Mouse (Mus musculus) embryonic facial prominence, embryonic 15.5 days (tissue): Measurements from ENCODE around the gene Klhdc1. TPM values are rescaled to one million over a fixed set of nuclear protein-coding genes. Genes with fewer than 3 reads are reported as not detected.

Experiments
- ATAC-seq: fragments of 200-750 bp; cut with Nextera tagmentation; 2 replicates; pipeline ENCODE4 v1.8.0; 2017; ENCODE audit warnings: low read depth, moderate TSS enrichment; ENCODE audit not compliant: insufficient number of reproducible peaks, low FRiP score, low TSS enrichment
- H3K27ac ChIP-seq: fragments of 300-500 bp; sonication (generic); replicated peaks from 2 replicates; pipeline ENCODE4 v1.5.1; 2015; ENCODE audit warnings: mild to moderate bottlenecking, inconsistent platforms
- H3K27me3 ChIP-seq: fragments of 300-500 bp; sonication (generic); 2 replicates; pipeline ENCODE4 v1.6.1; 2015; ENCODE audit warnings: inconsistent platforms
- H3K36me3 ChIP-seq: fragments of 300-500 bp; sonication (generic); 2 replicates; pipeline ENCODE4 v1.6.1; 2015; ENCODE audit warnings: mild to moderate bottlenecking, inconsistent platforms
- H3K4me1 ChIP-seq: fragments of 300-500 bp; sonication (generic); 2 replicates; pipeline ENCODE4 v1.6.1; 2015; ENCODE audit warnings: inconsistent platforms
- H3K4me2 ChIP-seq: fragments of 300-500 bp; sonication (generic); replicated peaks from 2 replicates; pipeline ENCODE4 v1.6.1; 2015; ENCODE audit warnings: mild to moderate bottlenecking, inconsistent platforms
- H3K4me3 ChIP-seq: fragments of 300-500 bp; sonication (generic); replicated peaks from 2 replicates; pipeline ENCODE4 v1.5.1; 2015; ENCODE audit warnings: mild to moderate bottlenecking, inconsistent platforms
- H3K9ac ChIP-seq: fragments of 300-500 bp; sonication (generic); 2 replicates; pipeline ENCODE4 v1.6.1; 2015; ENCODE audit warnings: inconsistent platforms
- H3K9me3 ChIP-seq: fragments of 300-500 bp; sonication (generic); replicated peaks from 2 replicates; pipeline ENCODE4 v1.6.1; 2016; ENCODE audit warnings: inconsistent platforms
- WGBS: fragments of 180-500 bp; shearing (Covaris S2); methylation state at CpG from one replicate; pipeline ENCODE4 v1.1.7; 2015; 5-methylcytosine and 5-hydroxymethylcytosine counted together
- polyA plus RNA-seq: library from polyadenylated mRNA; unstranded; fragments of >200 nt; fragmentation: Nextera tagmentation; extraction: Ambion mirVana; gene quantifications from 2 replicates; pipeline ENCODE4 v1.2.1, GENCODE M21; 2015

Gene Klhdc1
- polyA plus RNA-seq, 1 experiment from 2014 or later = 11.1 TPM

- Histone ChIP-seq H3K36me3 (peaks cover 24% of the 10 kb centered on the region), H3K9me3 (no peaks in the 10 kb centered on the region), H3K4me3 (no peak overlapping the region; the same call in 1 of the 2 replicates), H3K27me3 (no peaks in the 10 kb centered on the region), H3K9ac (no peak overlapping the region), H3K4me2 (peak overlapping the region; percentile 63), H3K27ac (no peak overlapping the region), H3K4me1 (peaks cover 32% of the 10 kb centered on the region)
- ATAC-seq = no peak
- 92% methylated on average over 4 of the region's 4 CpGs for WGBS
These were observed 57.3 kb downstream of the Klhdc1 start for GRCm38 (mm10) chr12:69298281-69298680.

- Histone ChIP-seq H3K4me3 (no peak overlapping the region), H3K4me2 (0 out of 2 replicates have a peak overlapping the region, but pooled peaks have one; percentile 3), H3K9ac (no peak overlapping the region), H3K36me3 (peaks cover 32% of the 10 kb centered on the region), H3K27ac (no peak overlapping the region), H3K9me3 (no peaks in the 10 kb centered on the region), H3K27me3 (no peaks in the 10 kb centered on the region), H3K4me1 (peaks cover 32% of the 10 kb centered on the region)
- no peak for ATAC-seq
- WGBS = 37% methylated on average over 12 of the region's 12 CpGs
These were observed 58.3 kb downstream of the Klhdc1 start for GRCm38 (mm10) chr12:69299231-69299630.

- H3K36me3 ChIP-seq = peaks cover 36% of the 10 kb centered on the region
- H3K4me1 ChIP-seq = peaks cover 32% of the 10 kb centered on the region
- no peak overlapping the region for H3K27ac ChIP-seq
- no peak overlapping the region for H3K4me2 ChIP-seq
- H3K27me3 ChIP-seq = no peaks in the 10 kb centered on the region
- H3K4me3 ChIP-seq = no peak overlapping the region
- WGBS = 78% methylated on average over 3 of the region's 3 CpGs
- no peak for ATAC-seq
- H3K9me3 ChIP-seq = no peaks in the 10 kb centered on the region
- H3K9ac ChIP-seq = no peak overlapping the region
These were observed 58.9 kb downstream of the Klhdc1 start for GRCm38 (mm10) chr12:69299831-69300230.

GRCm38 (mm10) chr12:69300391-69300790 is 59.4 kb downstream of the Klhdc1 start:
- Histone ChIP-seq H3K27me3 (no peaks in the 10 kb centered on the region), H3K36me3 (peaks cover 42% of the 10 kb centered on the region)
- WGBS = 64% methylated on average over 2 of the region's 2 CpGs

GRCm38 (mm10) chr12:69302171-69302570 is 61.2 kb downstream of the Klhdc1 start:
- no peak for ATAC-seq
- Histone ChIP-seq H3K9me3 (no peaks in the 10 kb centered on the region), H3K9ac (no peak overlapping the region), H3K36me3 (peaks cover 59% of the 10 kb centered on the region), H3K27ac (no peak overlapping the region), H3K27me3 (no peaks in the 10 kb centered on the region), H3K4me2 (no peak overlapping the region), H3K4me1 (peaks cover 24% of the 10 kb centered on the region), H3K4me3 (no peak overlapping the region)
- 95% methylated on average over 12 of the region's 12 CpGs for WGBS

More at GRCm38 (mm10) chr12:69300391-69300790, 59.4 kb downstream of the Klhdc1 start:
- Histone ChIP-seq H3K4me1 (peaks cover 31% of the 10 kb centered on the region), H3K4me2 (no peak overlapping the region), H3K27ac (no peak overlapping the region), H3K9ac (no peak overlapping the region), H3K9me3 (no peaks in the 10 kb centered on the region), H3K4me3 (no peak overlapping the region)
- no peak for ATAC-seq

- WGBS = 87% methylated on average over 2 of the region's 2 CpGs
- H3K27ac ChIP-seq = no peak overlapping the region
- H3K4me1 ChIP-seq = peaks cover 6% of the 10 kb centered on the region
- H3K9ac ChIP-seq = no peak overlapping the region
- H3K27me3 ChIP-seq = no peaks in the 10 kb centered on the region
- peaks cover 77% of the 10 kb centered on the region for H3K36me3 ChIP-seq
- no peak overlapping the region for H3K4me3 ChIP-seq
- no peak overlapping the region for H3K4me2 ChIP-seq
- no peaks in the 10 kb centered on the region for H3K9me3 ChIP-seq
- no peak for ATAC-seq
These were observed 63.1 kb downstream of the Klhdc1 start for GRCm38 (mm10) chr12:69304051-69304450.

GRCm38 (mm10) chr12:69306333-69306732 is 65.4 kb downstream of the Klhdc1 start:
- H3K4me2 ChIP-seq = no peak overlapping the region
- no peak overlapping the region for H3K9ac ChIP-seq
- H3K27ac ChIP-seq = no peak overlapping the region
- no peak overlapping the region for H3K4me3 ChIP-seq
- no peaks in the 10 kb centered on the region for H3K9me3 ChIP-seq
- WGBS = 95% methylated on average over 7 of the region's 7 CpGs
- H3K36me3 ChIP-seq = peaks cover 91% of the 10 kb centered on the region
- ATAC-seq = no peak
- no peaks in the 10 kb centered on the region for H3K27me3 ChIP-seq
- H3K4me1 ChIP-seq = no peaks in the 10 kb centered on the region

- H3K4me3 ChIP-seq = no peak overlapping the region
- WGBS = 74% methylated on average over 4 of the region's 4 CpGs
- no peak for ATAC-seq
- peaks cover 88% of the 10 kb centered on the region for H3K36me3 ChIP-seq
- no peak overlapping the region for H3K4me2 ChIP-seq
- H3K4me1 ChIP-seq = no peaks in the 10 kb centered on the region
- H3K27ac ChIP-seq = no peak overlapping the region
- H3K9me3 ChIP-seq = no peaks in the 10 kb centered on the region
- H3K9ac ChIP-seq = no peak overlapping the region
- no peaks in the 10 kb centered on the region for H3K27me3 ChIP-seq
These were observed 68.7 kb downstream of the Klhdc1 start for GRCm38 (mm10) chr12:69309659-69310058.

- no peak overlapping the region for H3K4me3 ChIP-seq
- no peaks in the 10 kb centered on the region for H3K4me1 ChIP-seq
- H3K27me3 ChIP-seq = no peaks in the 10 kb centered on the region
- H3K9ac ChIP-seq = no peak overlapping the region
- no peak for ATAC-seq
- peaks cover 73% of the 10 kb centered on the region for H3K36me3 ChIP-seq
- no peaks in the 10 kb centered on the region for H3K9me3 ChIP-seq
- H3K4me2 ChIP-seq = no peak overlapping the region
- H3K27ac ChIP-seq = no peak overlapping the region
These were observed 77.5 kb downstream of the Klhdc1 start for GRCm38 (mm10) chr12:69318431-69318830.

- Histone ChIP-seq H3K4me2 (no peak overlapping the region), H3K27ac (no peak overlapping the region), H3K4me3 (no peak overlapping the region), H3K9ac (no peak overlapping the region), H3K27me3 (no peaks in the 10 kb centered on the region), H3K36me3 (peaks cover 57% of the 10 kb centered on the region), H3K9me3 (no peaks in the 10 kb centered on the region), H3K4me1 (no peaks in the 10 kb centered on the region)
- 82% methylated on average over 3 of the region's 3 CpGs for WGBS
- no peak for ATAC-seq
These were observed 90.2 kb downstream of the Klhdc1 start for GRCm38 (mm10) chr12:69331187-69331586.

- Histone ChIP-seq H3K4me3 (no peak overlapping the region), H3K27me3 (no peaks in the 10 kb centered on the region), H3K27ac (no peak overlapping the region), H3K36me3 (peaks cover 65% of the 10 kb centered on the region), H3K4me2 (no peak overlapping the region), H3K9ac (no peak overlapping the region), H3K9me3 (no peaks in the 10 kb centered on the region), H3K4me1 (no peaks in the 10 kb centered on the region)
- no peak for ATAC-seq
- 89% methylated on average over 1 of the region's 1 CpGs for WGBS
These were observed 91.2 kb downstream of the Klhdc1 start for GRCm38 (mm10) chr12:69332147-69332546.

GRCm38 (mm10) chr12:69333547-69333946 is 92.6 kb downstream of the Klhdc1 start:
- no peaks in the 10 kb centered on the region for H3K4me1 ChIP-seq
- no peak overlapping the region for H3K4me3 ChIP-seq
- no peaks in the 10 kb centered on the region for H3K9me3 ChIP-seq
- H3K9ac ChIP-seq = no peak overlapping the region
- H3K36me3 ChIP-seq = peaks cover 62% of the 10 kb centered on the region
- ATAC-seq = no peak
- H3K27me3 ChIP-seq = no peaks in the 10 kb centered on the region
- no peak overlapping the region for H3K4me2 ChIP-seq
- no peak overlapping the region for H3K27ac ChIP-seq
- WGBS = 81% methylated on average over 2 of the region's 2 CpGs
